Mouse (Mus musculus) telencephalon, adult 2 months (tissue): ENCODE measurements around the gene Cep135.

Source experiments
- DNase-seq: peaks from one replicate; pipeline ENCODE4 v3.0.0-alpha.2; 2011; ENCODE audit warnings: low read depth, low spot score

Cep135 gene

GRCm38 (mm10) chr5:76644234-76644633 is 55.7 kb downstream of the Cep135 start:
- DNase-seq = no peak

GRCm38 (mm10) chr5:76645091-76645868 is 56.8 kb downstream of the Cep135 start:
- no peak for DNase-seq

- DNase-seq = no peak
Observed at GRCm38 (mm10) chr5:76649897-76650296, 61.4 kb downstream of the Cep135 start.

GRCm38 (mm10) chr5:76651151-76651725 is 62.7 kb downstream of the Cep135 start:
- DNase-seq = no peak

- no peak for DNase-seq
Observed at GRCm38 (mm10) chr5:76656212-76656611, 67.7 kb downstream of the Cep135 start, which contains the start of gene C530008M17Rik. Gene C530008M17Rik (plus strand): TSS chr5:76656512.

- no peak for DNase-seq
Observed at GRCm38 (mm10) chr5:76657245-76658083, 69.0 kb downstream of the Cep135 start.

GRCm38 (mm10) chr5:76658084-76658934 is 69.8 kb downstream of the Cep135 start:
- no peak for DNase-seq

- DNase-seq = no peak
Observed at GRCm38 (mm10) chr5:76659958-76660635, 71.6 kb downstream of the Cep135 start.

GRCm38 (mm10) chr5:76661310-76661709 is 72.8 kb downstream of the Cep135 start:
- DNase-seq = no peak

- DNase-seq = no peak
Observed at GRCm38 (mm10) chr5:76664936-76665335, 76.4 kb downstream of the Cep135 start.

- DNase-seq = no peak
Observed at GRCm38 (mm10) chr5:76665421-76665820, 76.9 kb downstream of the Cep135 start.

- no peak for DNase-seq
Observed at GRCm38 (mm10) chr5:76666026-76666756, 77.7 kb downstream of the Cep135 start.

GRCm38 (mm10) chr5:76668118-76668517 is 79.6 kb downstream of the Cep135 start:
- no peak for DNase-seq

- no peak for DNase-seq
Observed at GRCm38 (mm10) chr5:76668547-76668946, 80.0 kb downstream of the Cep135 start.

GRCm38 (mm10) chr5:76670183-76670582 is 81.7 kb downstream of the Cep135 start:
- DNase-seq = no peak

- no peak for DNase-seq
Observed at GRCm38 (mm10) chr5:76674022-76674653, 85.6 kb downstream of the Cep135 start.

- no peak for DNase-seq
Observed at GRCm38 (mm10) chr5:76675369-76675768, 86.9 kb downstream of the Cep135 start.

GRCm38 (mm10) chr5:76680959-76681358 is 92.5 kb downstream of the Cep135 start:
- DNase-seq = no peak

- no peak for DNase-seq
Observed at GRCm38 (mm10) chr5:76681895-76682656, 93.6 kb downstream of the Cep135 start.
